Mouse (Mus musculus): Measurements from ENCODE around the gene Tlr12. TPM values are rescaled to one million over a fixed set of nuclear protein-coding genes. Genes with fewer than 3 reads are reported as not detected.

Tlr12 gene
- total RNA-seq, 2 experiments from 2014 or later: 0.82 TPM; not detected in 1

Other genes with a start within 250 kb of the Tlr12 start
- gene Zscan20, start 8.5 kb downstream of the Tlr12 start, total RNA-seq (2014; fragmentation: Nextera tagmentation): 3.0 and 11.8 TPM in 2 replicates
- gene Zscan20, start 8.5 kb downstream of the Tlr12 start, total RNA-seq (2017): 2.2 and 3.0 TPM in 2 replicates
- 33.7 and 47.2 TPM in 2 replicates for gene Phc2, start 36.1 kb upstream of the Tlr12 start, total RNA-seq (2014; fragmentation: Nextera tagmentation)
- gene Phc2, start 36.1 kb upstream of the Tlr12 start, total RNA-seq (2017): 8.7 and 17.5 TPM in 2 replicates
- not detected in 2 replicates for gene A3galt2, start 136.7 kb upstream of the Tlr12 start, total RNA-seq (2014; fragmentation: Nextera tagmentation)
- gene A3galt2, start 136.7 kb upstream of the Tlr12 start, total RNA-seq (2017): 0.04 TPM in 1 of 2 replicates, not detected in the other
- gene Zfp362, start 187.4 kb upstream of the Tlr12 start, total RNA-seq (2014; fragmentation: Nextera tagmentation): 32.7 and 40.1 TPM in 2 replicates
- gene Zfp362, start 187.4 kb upstream of the Tlr12 start, total RNA-seq (2017): 3.7 and 4.4 TPM in 2 replicates

Data from granulocyte monocyte progenitor cell, adult 5-6 weeks (primary cell).